Mouse (Mus musculus) forebrain, embryonic 11.5 days (tissue): ENCODE measurements at regions not wholly inside any gene's neighbourhood (a gene's known extent, or its start where the extent isn't known, plus 50 kb on each side); places are given as distances from the start of the nearest gene placed in this dataset.

Experiments used
- ATAC-seq: fragments of 200-750 bp; cut with Nextera tagmentation; replicated peaks from 2 replicates; pipeline ENCODE4 v1.8.0; 2017; ENCODE audit warnings: moderate TSS enrichment; ENCODE audit not compliant: low FRiP score
- DNase-seq: peaks from one replicate; pipeline ENCODE4 v3.0.0-alpha.2; 2017; ENCODE audit warnings: low spot score
- H3K27ac ChIP-seq: fragments of 300-500 bp; sonication (generic); 2 replicates; pipeline ENCODE4 v1.5.1; 2014; ENCODE audit warnings: low read depth, low read length
- H3K27me3 ChIP-seq: fragments of 300-500 bp; sonication (generic); 2 replicates; pipeline ENCODE4 v1.6.1; 2014; ENCODE audit warnings: mild to moderate bottlenecking, low read length, mixed read lengths; ENCODE audit not compliant: control insufficient read depth, insufficient read depth
- H3K36me3 ChIP-seq: fragments of 300-500 bp; sonication (generic); 2 replicates; pipeline ENCODE4 v1.6.1; 2014; ENCODE audit warnings: mild to moderate bottlenecking, low read length, moderate library complexity, mixed read lengths; ENCODE audit not compliant: control insufficient read depth, insufficient read depth
- H3K4me1 ChIP-seq: fragments of 300-500 bp; sonication (generic); replicated peaks from 2 replicates; pipeline ENCODE4 v1.6.1; 2014; ENCODE audit warnings: low read length, mixed read lengths; ENCODE audit not compliant: control insufficient read depth, insufficient read depth
- H3K4me2 ChIP-seq: fragments of 300-500 bp; sonication (generic); 2 replicates; pipeline ENCODE4 v1.6.1; 2014; ENCODE audit warnings: low read depth, mild to moderate bottlenecking, low read length, moderate library complexity, mixed read lengths; ENCODE audit not compliant: severe bottlenecking
- H3K4me3 ChIP-seq: fragments of 300-500 bp; sonication (generic); 2 replicates; pipeline ENCODE4 v1.5.1; 2014; ENCODE audit warnings: low read depth, low read length
- H3K9ac ChIP-seq: fragments of 300-500 bp; sonication (generic); 2 replicates; pipeline ENCODE4 v1.6.1; 2014; ENCODE audit warnings: low read length
- H3K9me3 ChIP-seq: fragments of 300-500 bp; sonication (generic); 2 replicates; pipeline ENCODE4 v1.6.1; 2016; ENCODE audit warnings: low read length, mixed read lengths; ENCODE audit not compliant: control insufficient read depth
- WGBS: fragments of 180-500 bp; shearing (Covaris S2); extraction: QIAGEN DNeasy Blood & Tissue Kit; methylation state at CpG from one replicate; pipeline ENCODE4 v1.1.7; 2014; 5-methylcytosine and 5-hydroxymethylcytosine counted together

DNA sequence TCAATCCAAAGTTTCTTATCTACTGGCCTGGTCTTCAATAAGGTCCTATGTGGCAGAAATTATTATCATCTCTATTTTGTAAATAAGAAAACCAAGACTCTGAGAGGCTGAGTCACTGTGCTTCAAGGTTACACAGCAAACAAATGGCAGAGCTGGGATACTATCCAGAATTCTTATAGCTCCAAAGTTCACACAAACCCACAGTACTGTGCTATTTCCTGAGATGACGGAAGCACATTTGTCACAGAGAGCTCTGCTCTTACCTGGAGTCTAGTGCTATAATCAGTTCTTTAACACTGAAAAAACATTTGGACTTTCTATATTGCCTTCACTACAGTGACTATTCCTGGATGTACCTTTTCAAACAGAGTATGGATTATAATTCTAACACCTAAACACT is 654.7 kb upstream of the Brinp1 start:
- no peaks in the 10 kb centered on the region for H3K27me3 ChIP-seq
- no peak overlapping the region for H3K27ac ChIP-seq
- ATAC-seq (no peak), DNase-seq (no peak)
- H3K4me3 ChIP-seq, result no peak overlapping the region
- no peak overlapping the region for H3K9ac ChIP-seq
- 97% methylated on average over 1 of the region's 1 CpGs for WGBS
- no peaks in the 10 kb centered on the region for H3K9me3 ChIP-seq
- no peaks in the 10 kb centered on the region for H3K36me3 ChIP-seq
- H3K4me2 ChIP-seq, result no peak overlapping the region
- no peaks in the 10 kb centered on the region for H3K4me1 ChIP-seq

DNA sequence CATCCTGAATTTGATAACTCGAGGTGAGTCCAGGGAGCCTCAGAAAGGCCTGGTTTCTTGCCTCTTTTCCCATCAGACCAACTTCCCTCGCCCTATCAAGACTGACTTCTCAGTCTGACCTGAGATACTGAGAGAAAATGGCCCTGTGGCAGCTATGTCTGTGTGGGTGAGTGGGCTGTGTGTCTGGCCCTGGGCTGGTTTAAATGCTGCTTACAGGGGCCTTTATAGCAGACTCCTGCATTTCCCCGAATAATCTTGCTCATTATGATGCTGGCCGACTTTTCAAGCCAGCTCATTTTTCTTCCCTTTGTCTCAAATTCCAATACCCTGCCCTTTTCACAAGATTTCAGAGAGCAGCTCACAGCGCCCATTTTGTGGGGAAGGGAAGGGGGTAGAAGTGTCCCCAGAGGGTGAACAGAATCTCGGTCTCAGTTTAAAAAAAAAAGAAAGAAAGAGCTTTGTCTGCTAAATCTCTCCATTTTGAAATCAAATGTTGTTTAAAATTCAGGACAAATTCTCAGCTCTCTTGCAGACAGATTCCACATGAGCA is 642.9 kb upstream of the Brinp1 start:
- Histone ChIP-seq H3K4me3 (no peak overlapping the region), H3K4me2 (no peak overlapping the region), H3K9me3 (no peaks in the 10 kb centered on the region), H3K4me1 (no peaks in the 10 kb centered on the region; the same call in 1 of the 2 replicates), H3K27me3 (no peaks in the 10 kb centered on the region), H3K9ac (no peak overlapping the region), H3K27ac (no peak overlapping the region), H3K36me3 (no peaks in the 10 kb centered on the region)
- ATAC-seq, result peak; percentile 66
- WGBS, result 34% methylated on average over 6 of the region's 6 CpGs
- DNase-seq, result no peak

DNA sequence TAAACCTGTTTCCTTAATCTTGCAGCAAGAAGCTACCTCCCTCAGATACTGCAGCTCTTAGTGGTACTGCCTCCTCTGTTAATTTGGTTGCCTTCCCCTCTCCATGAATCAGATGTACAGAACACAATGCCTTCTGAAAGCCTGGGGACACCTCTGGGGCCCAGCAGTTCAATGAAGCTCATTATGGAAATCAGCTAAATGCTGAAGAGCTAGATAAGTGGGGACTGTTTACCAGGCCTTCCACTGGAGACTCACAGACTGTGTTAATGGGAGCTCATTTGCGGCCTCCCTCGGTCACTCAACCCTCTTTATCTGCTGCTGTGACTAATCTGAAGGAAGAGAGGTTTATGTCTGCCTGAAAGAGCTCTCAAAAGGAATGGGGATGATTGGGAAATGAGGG is 639.8 kb upstream of the Brinp1 start:
- DNase-seq, result no peak

DNA sequence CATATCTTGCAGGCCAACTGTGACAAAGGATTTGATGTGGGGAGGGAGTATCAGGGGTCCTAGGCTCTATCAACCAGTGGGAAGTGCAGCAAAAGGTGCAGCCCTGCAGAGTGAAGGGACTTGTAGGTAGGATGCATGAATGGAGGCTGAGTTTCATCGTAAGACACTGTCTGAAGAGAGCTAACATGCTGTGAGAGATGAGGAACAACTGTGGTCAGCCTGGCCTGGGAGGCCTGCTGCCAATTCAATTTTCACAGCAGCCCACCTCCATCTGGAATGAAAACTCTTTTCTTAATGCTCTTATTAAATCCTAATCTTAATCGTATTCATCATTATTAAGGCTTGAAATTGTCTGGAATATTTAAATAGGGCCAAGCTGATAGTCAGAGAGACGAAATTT is 622.1 kb upstream of the Brinp1 start:
- Histone ChIP-seq H3K4me2 (no peak overlapping the region), H3K4me1 (no peaks in the 10 kb centered on the region), H3K4me3 (no peak overlapping the region), H3K27ac (no peak overlapping the region), H3K27me3 (no peaks in the 10 kb centered on the region), H3K36me3 (no peaks in the 10 kb centered on the region), H3K9me3 (no peaks in the 10 kb centered on the region), H3K9ac (no peak overlapping the region)
- DNase-seq (no peak), ATAC-seq (no peak)
- 71% methylated on average over 3 of the region's 3 CpGs for WGBS

More for the DNA sequence above, 639.8 kb upstream of the Brinp1 start:
- Histone ChIP-seq H3K27ac (no peak overlapping the region), H3K36me3 (no peaks in the 10 kb centered on the region), H3K9ac (no peak overlapping the region), H3K9me3 (no peaks in the 10 kb centered on the region), H3K4me2 (no peak overlapping the region), H3K4me1 (no peaks in the 10 kb centered on the region; the same call in 1 of the 2 replicates), H3K4me3 (no peak overlapping the region), H3K27me3 (no peaks in the 10 kb centered on the region)
- WGBS, result 2% methylated on average over 2 of the region's 2 CpGs
- peak; percentile 68 for ATAC-seq

DNA sequence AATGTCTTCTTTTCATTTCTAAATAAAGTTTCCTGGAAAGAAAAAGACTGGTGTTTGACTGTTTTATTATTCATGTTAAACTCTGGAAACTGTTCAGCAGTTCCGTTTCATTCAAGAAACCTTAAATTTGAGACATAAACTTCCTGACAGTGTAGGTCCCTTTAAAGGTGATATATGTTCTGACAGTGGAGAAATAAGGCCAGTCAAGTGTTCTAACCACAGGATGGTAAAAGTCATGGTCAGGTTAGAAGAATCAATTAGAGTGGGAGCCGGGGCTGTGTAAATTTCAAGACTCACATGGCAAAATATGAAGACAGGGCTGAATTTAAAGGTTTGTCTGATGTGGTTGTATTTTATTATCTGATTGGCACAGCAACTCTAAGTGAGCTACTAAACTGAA is 593.9 kb upstream of the Brinp1 start:
- Histone ChIP-seq H3K36me3 (no peaks in the 10 kb centered on the region), H3K4me1 (no peaks in the 10 kb centered on the region), H3K9me3 (no peaks in the 10 kb centered on the region), H3K27me3 (no peaks in the 10 kb centered on the region), H3K4me2 (no peak overlapping the region), H3K27ac (no peak overlapping the region), H3K9ac (no peak overlapping the region), H3K4me3 (no peak overlapping the region)
- DNase-seq (no peak), ATAC-seq (no peak)
- WGBS, result 91% methylated on average over 2 of the region's 2 CpGs

DNA sequence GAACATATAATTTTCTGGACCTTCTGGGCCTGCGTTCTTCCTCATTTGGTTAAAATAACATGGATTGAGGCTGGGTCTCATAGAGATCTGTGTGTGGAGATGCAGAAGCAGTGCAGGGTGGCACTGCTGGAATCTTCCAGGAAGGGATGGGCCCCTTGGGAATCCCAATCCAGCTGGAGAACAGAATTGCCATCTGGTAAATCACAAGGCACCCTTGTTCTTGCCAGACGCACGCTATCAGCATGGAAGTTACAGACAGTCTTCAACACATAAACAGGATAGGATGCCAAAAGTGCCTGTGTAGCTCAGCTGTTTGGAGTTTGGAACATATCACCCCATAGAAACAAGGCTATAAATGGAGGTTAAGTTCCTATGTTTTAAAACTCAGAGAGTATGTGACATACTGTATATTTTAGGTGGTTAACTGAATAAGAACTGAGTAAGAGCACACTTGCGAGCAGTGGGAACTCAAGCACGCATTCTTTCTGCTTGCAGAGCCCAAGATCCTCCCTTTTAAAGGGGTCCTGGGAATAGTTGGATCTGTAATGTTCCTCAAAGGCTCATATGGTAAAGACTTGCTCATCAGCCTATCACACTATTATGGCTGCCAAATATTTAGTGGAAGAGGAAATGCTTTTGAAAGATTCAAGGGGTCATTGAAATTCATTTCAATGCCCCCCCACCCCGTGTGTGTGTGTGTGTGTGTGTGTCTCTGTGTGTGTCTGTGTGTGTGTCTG is 584.1 kb upstream of the Brinp1 start:
- Histone ChIP-seq H3K9me3 (no peaks in the 10 kb centered on the region), H3K9ac (no peak overlapping the region), H3K4me1 (no peaks in the 10 kb centered on the region), H3K27me3 (no peaks in the 10 kb centered on the region), H3K27ac (no peak overlapping the region), H3K36me3 (no peaks in the 10 kb centered on the region), H3K4me3 (no peak overlapping the region), H3K4me2 (no peak overlapping the region)
- 89% methylated on average over 6 of the region's 6 CpGs for WGBS
- DNase-seq (no peak), ATAC-seq (no peak)

DNA sequence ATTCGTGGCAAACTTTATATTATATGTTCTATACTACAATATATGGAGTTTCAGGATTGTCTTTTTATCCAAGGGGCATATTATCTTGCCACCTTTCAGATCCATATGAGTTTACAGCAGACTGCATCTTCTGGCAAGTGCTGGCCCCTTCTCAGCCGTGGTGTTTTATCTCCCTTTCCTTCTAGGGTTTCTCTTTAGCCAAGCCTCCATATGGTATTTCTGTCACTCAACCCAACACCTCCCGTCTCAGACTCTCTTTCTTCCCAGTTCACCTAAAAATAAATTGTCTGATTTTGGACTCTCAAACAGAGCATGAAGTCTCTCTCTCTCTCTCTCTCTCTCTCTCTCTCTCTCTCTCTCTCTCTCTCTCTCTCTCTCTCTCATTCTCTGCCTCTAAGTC is 578.9 kb upstream of the Brinp1 start:
- no peak overlapping the region for H3K27ac ChIP-seq
- no peaks in the 10 kb centered on the region for H3K27me3 ChIP-seq
- H3K9me3 ChIP-seq, result no peaks in the 10 kb centered on the region
- no peak overlapping the region for H3K4me2 ChIP-seq
- H3K9ac ChIP-seq, result no peak overlapping the region
- no peaks in the 10 kb centered on the region for H3K36me3 ChIP-seq
- no peak overlapping the region for H3K4me3 ChIP-seq
- WGBS, result 74% methylated on average over 3 of the region's 3 CpGs
- H3K4me1 ChIP-seq, result no peaks in the 10 kb centered on the region
- ATAC-seq (no peak), DNase-seq (no peak)

DNA sequence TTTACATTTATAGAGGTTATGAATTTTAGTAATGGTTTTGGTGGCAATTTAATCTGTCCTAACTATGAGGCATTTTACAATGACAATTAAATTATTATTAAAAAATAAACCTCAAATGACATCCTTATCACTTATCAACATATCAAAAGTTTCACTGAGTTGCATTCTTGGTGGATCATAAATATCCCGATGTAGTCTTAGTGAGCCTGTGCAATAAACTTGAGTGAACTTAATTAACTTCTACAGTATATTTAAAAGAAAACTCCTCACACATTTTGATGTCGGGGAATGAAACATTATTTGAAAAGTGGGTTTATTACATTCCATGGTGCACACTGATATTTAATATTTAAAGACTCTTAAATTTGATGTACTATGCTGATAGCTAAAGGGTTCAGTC is 568.9 kb upstream of the Brinp1 start:
- DNase-seq (no peak), ATAC-seq (no peak)
- Histone ChIP-seq H3K27ac (no peak overlapping the region), H3K4me1 (no peaks in the 10 kb centered on the region), H3K4me3 (no peak overlapping the region), H3K9me3 (no peaks in the 10 kb centered on the region), H3K36me3 (no peaks in the 10 kb centered on the region), H3K9ac (no peak overlapping the region), H3K27me3 (no peaks in the 10 kb centered on the region), H3K4me2 (no peak overlapping the region)
- WGBS, result 94% methylated on average over 2 of the region's 2 CpGs

DNA sequence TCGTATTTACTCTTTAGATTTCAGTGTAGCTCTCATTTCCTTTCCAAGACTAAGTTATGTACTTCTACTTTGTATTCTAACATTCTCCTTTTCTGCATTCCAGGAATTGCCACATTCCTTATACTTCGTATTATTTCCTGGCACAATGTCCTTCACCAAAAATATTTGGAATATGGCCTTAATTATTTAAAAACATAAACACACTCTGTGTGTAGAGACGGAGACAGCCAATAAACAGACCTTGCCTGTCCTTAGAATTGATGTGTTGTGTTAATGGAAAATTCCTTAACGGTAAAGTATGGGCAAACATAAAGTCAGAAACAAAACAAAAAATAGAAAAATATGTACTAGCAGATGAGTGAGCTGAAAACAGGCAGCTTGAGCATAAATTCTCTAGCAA is 554.1 kb upstream of the Brinp1 start:
- Histone ChIP-seq H3K27me3 (no peaks in the 10 kb centered on the region), H3K4me1 (no peaks in the 10 kb centered on the region), H3K27ac (no peak overlapping the region), H3K4me3 (no peak overlapping the region), H3K9ac (no peak overlapping the region), H3K36me3 (no peaks in the 10 kb centered on the region), H3K9me3 (no peaks in the 10 kb centered on the region), H3K4me2 (no peak overlapping the region)
- ATAC-seq (no peak), DNase-seq (no peak)
- WGBS, result 83% methylated on average over 4 of the region's 4 CpGs
